Mouse (Mus musculus) ES-E14 (cell line): Measurements from ENCODE around the gene Ptcd2.

Source experiments
- CHD2 ChIP-seq: IDR thresholded peaks from 2 replicates; pipeline ENCODE4 v1.6.1; 2014; ENCODE audit warnings: mild to moderate bottlenecking, low read depth, low read length, inconsistent platforms
- MAFK ChIP-seq: IDR thresholded peaks from 2 replicates; pipeline ENCODE4 v1.6.1; 2014; ENCODE audit warnings: mild to moderate bottlenecking, low read depth, low read length, inconsistent platforms; ENCODE audit not compliant: insufficient read depth
- ZC3H11A ChIP-seq: IDR thresholded peaks from 2 replicates; pipeline ENCODE4 v1.6.1; 2012; ENCODE audit warnings: low read depth, mild to moderate bottlenecking, inconsistent platforms, low read length, borderline replicate concordance
- ZNF384 ChIP-seq: IDR thresholded peaks from 2 replicates; pipeline ENCODE4 v1.6.1; 2012; ENCODE audit warnings: low read depth, low read length, inconsistent platforms

DNA sequence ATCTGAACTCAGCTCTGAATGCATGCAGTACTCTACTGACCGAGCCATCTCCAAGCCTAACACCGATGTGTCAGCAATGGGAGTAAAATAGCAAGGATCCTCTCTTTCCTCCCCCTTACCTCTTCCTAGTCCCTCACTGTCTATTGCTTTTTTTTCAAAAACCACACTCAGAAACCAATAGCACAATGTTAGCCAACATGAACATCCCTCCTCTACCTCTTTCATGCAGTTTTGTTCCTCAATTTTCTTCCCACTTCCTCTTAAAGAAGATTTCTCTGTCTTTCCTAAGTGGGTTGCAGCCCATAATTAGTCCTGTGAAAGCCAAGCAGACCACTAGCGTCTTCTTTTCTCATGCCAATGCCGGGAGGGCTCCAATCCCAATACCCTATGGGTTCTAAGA is 57.3 kb downstream of the Ptcd2 start:
- TF ChIP-seq CHD2 (no peak), ZNF384 (no peak), MAFK (no peak), ZC3H11A (no peak)
